Mouse (Mus musculus): ENCODE results near the gene Hrc. TPM values are rescaled to one million over a fixed set of nuclear protein-coding genes. Genes with fewer than 3 reads are reported as not detected.

The Hrc gene
- total and polyA plus RNA-seq, 3 experiments, result 0.22 TPM; not detected in 2

DNA sequence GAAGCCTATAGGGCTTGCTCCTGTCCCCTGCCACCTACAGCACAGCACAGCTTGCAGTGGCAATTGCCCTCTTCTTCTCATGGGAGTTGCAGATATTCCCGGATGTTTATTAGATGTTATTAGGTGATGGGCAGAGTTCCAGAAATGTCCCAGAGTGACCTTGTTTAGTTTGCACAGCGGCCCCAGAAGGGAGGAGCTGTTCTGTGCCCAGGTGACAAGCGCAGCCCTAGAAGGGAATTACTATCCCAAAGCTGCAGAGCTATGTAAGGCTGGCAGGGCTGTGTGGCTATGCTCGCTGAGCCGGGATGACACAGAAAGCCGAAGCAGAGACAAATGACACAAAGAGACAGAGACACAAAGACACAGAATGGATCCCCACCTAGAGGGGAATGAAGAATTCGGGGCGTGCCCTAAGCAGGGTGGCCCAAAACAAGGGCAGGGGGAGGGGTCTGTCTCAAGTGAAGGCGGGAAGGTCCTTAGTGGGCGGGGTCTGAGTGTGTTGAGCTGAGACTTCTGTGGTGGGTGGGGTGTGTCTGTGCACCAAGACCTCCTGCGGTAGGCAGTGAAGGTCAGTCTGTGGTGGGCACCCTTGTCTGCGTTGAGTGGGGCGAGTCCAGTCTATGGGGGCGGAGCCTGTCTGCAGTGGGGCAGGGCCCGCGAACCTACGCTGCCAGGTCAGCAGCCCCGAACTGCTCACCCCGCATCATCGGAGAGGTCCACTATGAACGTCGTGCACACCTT, 2.2 kb upstream of the Hrc start:
- Histone ChIP-seq H3K36me3 (ENCODE audit: control insufficient read depth in 1 of 2, insufficient read depth in 2 of 2, low read length in 2 of 2) (no peaks in the 10 kb centered on the region), H3K4me3 (ENCODE audit: control insufficient read depth in 1 of 2, insufficient read depth in 1 of 2, low read depth in 2 of 2, low read length in 2 of 2) (peak overlapping the region; percentile 80), H3K9me3 (replicated peaks; ENCODE audit: insufficient read depth, low read length) (no peaks in the 10 kb centered on the region), H3K4me1 (ENCODE audit: control insufficient read depth in 1 of 2, insufficient read depth in 2 of 2, low read length in 2 of 2) (peaks cover 0 to 7% of the 10 kb centered on the region in 2 experiments; a peak in 2 of 4 replicates), H3K27ac (ENCODE audit: control insufficient read depth, low read depth, low read length) (no peak overlapping the region), H3K9ac (ENCODE audit: control insufficient read depth, low read depth, low read length, poor library complexity, severe bottlenecking) (peak overlapping the region; percentile 74), H3K79me2 (ENCODE audit: control insufficient read depth, insufficient read depth, low read length, poor library complexity) (peaks cover 1% of the 10 kb centered on the region; the same call in 1 of the 2 replicates), H3K27me3 (ENCODE audit: control insufficient read depth in 1 of 2, insufficient read depth in 2 of 2, low read length in 2 of 2) (no peaks in the 10 kb centered on the region)
- no peak for TF ChIP-seq SIN3A (IDR thresholded peaks at IDR 0.05; ENCODE audit: low read length)
- peak; percentile 9; the same call in 1 of the 2 replicates for TF ChIP-seq HCFC1 (IDR thresholded peaks at IDR 0.05; ENCODE audit: low read depth, low read length)
- peak; percentile 73 for DNase-seq (ENCODE audit: low read depth, low spot score)

DNA sequence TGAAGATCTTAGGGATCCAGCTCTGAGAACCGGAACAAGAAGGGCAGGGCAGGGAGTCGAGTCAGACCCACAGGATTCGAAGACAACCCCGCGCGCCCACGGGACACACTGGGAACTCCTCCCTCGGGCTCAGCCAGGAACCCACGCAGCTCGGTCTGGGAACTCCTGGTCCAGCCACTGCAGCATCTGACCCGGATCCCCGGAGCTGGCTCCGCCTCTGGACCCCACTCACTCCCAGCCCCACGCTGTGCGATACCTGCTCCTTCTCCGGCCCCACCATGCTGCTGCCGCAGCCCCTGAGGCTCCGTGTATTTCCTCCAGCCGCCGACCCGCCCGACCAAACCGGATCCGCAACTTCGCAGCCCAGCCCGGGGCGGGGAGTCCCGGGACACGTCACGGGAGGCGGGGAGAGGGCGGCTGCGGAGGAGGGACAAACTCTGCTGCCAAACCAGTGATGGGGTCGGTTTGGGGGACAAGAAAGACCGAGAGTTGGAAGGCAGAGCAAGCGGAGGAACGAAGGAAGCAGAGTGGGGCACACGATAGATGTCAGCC, 1.6 kb upstream of the Hrc start, which contains the start of gene Trpm4:
Gene Trpm4, minus strand, starts transcription at position 350 of the 552 bp plus-strand sequence.
- peak; percentile 77 for DNase-seq (ENCODE audit: low read depth, low spot score)
- Histone ChIP-seq H3K9ac (ENCODE audit: control insufficient read depth, low read depth, low read length, poor library complexity, severe bottlenecking) (peak within 1 kb of the TSS; percentile 74), H3K27ac (ENCODE audit: control insufficient read depth, low read depth, low read length) (no peak within 1 kb of the TSS), H3K4me3 (ENCODE audit: control insufficient read depth in 1 of 2, insufficient read depth in 1 of 2, low read depth in 2 of 2, low read length in 2 of 2) (peak within 1 kb of the TSS; percentile 80), H3K79me2 (ENCODE audit: control insufficient read depth, insufficient read depth, low read length, poor library complexity) (peaks cover 1% of the 10 kb centered on the region; the same call in 1 of the 2 replicates), H3K27me3 (ENCODE audit: control insufficient read depth in 1 of 2, insufficient read depth in 2 of 2, low read length in 2 of 2) (no peaks in the 10 kb centered on the region), H3K9me3 (replicated peaks; ENCODE audit: insufficient read depth, low read length) (no peaks in the 10 kb centered on the region), H3K4me1 (ENCODE audit: control insufficient read depth in 1 of 2, insufficient read depth in 2 of 2, low read length in 2 of 2) (peaks cover 2 to 7% of the 10 kb centered on the region in 2 experiments; a peak in 2 of 4 replicates), H3K36me3 (ENCODE audit: control insufficient read depth in 1 of 2, insufficient read depth in 2 of 2, low read length in 2 of 2) (no peaks in the 10 kb centered on the region)
- TF ChIP-seq MAX (IDR thresholded peaks at IDR 0.05; ENCODE audit: low read length), result 0 out of 2 replicates have a peak, but pooled peaks have one; percentile 21
- no peak for TF ChIP-seq SMC3 (IDR thresholded peaks at IDR 0.05; ENCODE audit: low read depth, low read length)
- no peak for TF ChIP-seq TCF12 (IDR thresholded peaks at IDR 0.05; ENCODE audit: low read depth, low read length)
- peak; percentile 38; the same call in 1 of the 2 replicates for TF ChIP-seq MXI1 (IDR thresholded peaks at IDR 0.05; ENCODE audit: low read depth, low read length)
- TF ChIP-seq JUND (IDR thresholded peaks at IDR 0.05; ENCODE audit: low read depth, low read length), result no peak
- TF ChIP-seq MEF2A (IDR thresholded peaks at IDR 0.05; ENCODE audit: extremely low read depth, insufficient replicate concordance, low read depth, low read length, poor library complexity, severe bottlenecking), result no peak
- TF ChIP-seq POLR2AphosphoS5 (IDR thresholded peaks at IDR 0.05; ENCODE audit: borderline replicate concordance, low read depth, low read length), result no peak
- no peak for TF ChIP-seq UBTF (IDR thresholded peaks at IDR 0.05; ENCODE audit: borderline replicate concordance, insufficient read depth, low read depth, low read length)
- TF ChIP-seq CHD1 (IDR thresholded peaks at IDR 0.05; ENCODE audit: low read depth, low read length), result no peak
- no peak for TF ChIP-seq CTCF (IDR thresholded peaks at IDR 0.05 in 2 of 3, conservative IDR thresholded peaks at IDR 0.05 in 1 of 3; ENCODE audit: control insufficient read depth in 1 of 3, insufficient read depth in 1 of 3, low read depth in 2 of 3, low read length in 3 of 3, poor library complexity in 1 of 3, severe bottlenecking in 1 of 3)
- no peak for TF ChIP-seq KAT2A (conservative IDR thresholded peaks at IDR 0.05; ENCODE audit: low read depth, low read length)
- no peak for TF ChIP-seq ZMIZ1 (IDR thresholded peaks at IDR 0.05; ENCODE audit: low read depth, low read length)
- no peak for TF ChIP-seq E2F4 (IDR thresholded peaks at IDR 0.05; ENCODE audit: borderline replicate concordance, low read depth, low read length)
- no peak for TF ChIP-seq POLR2AphosphoS2 (IDR thresholded peaks at IDR 0.05; ENCODE audit: low read length)
- 0 out of 2 replicates have a peak, but pooled peaks have one; percentile 3 for TF ChIP-seq HCFC1 (IDR thresholded peaks at IDR 0.05; ENCODE audit: low read depth, low read length)
- TF ChIP-seq NELFE (IDR thresholded peaks at IDR 0.05; ENCODE audit: low read depth, low read length), result peak; percentile 42
- TF ChIP-seq ZC3H11A (IDR thresholded peaks at IDR 0.05; ENCODE audit: low read depth, low read length), result no peak
- no peak for TF ChIP-seq GATA1 (IDR thresholded peaks at IDR 0.05; ENCODE audit: low read depth, low read length)
- TF ChIP-seq MYB (IDR thresholded peaks at IDR 0.05; ENCODE audit: low read depth, low read length), result no peak
- no peak for TF ChIP-seq GABPA (IDR thresholded peaks at IDR 0.05; ENCODE audit: low read depth, low read length)
- no peak for TF ChIP-seq RCOR1 (IDR thresholded peaks at IDR 0.05; ENCODE audit: low read depth, low read length)
- no peak for TF ChIP-seq MAFK (IDR thresholded peaks at IDR 0.05; ENCODE audit: borderline replicate concordance, low read depth, low read length)
- TF ChIP-seq ZKSCAN1 (IDR thresholded peaks at IDR 0.05; ENCODE audit: low read depth, low read length), result no peak
- TF ChIP-seq ETS1 (IDR thresholded peaks at IDR 0.05; ENCODE audit: low read depth, low read length), result no peak
- no peak for TF ChIP-seq EP300 (IDR thresholded peaks at IDR 0.05; ENCODE audit: low read depth in 1 of 2, low read length in 2 of 2)
- peak; percentile 42; the same call in 1 of the 2 replicates for TF ChIP-seq SIN3A (IDR thresholded peaks at IDR 0.05; ENCODE audit: low read length)
- TF ChIP-seq MAZ (IDR thresholded peaks at IDR 0.05; ENCODE audit: low read depth, low read length), result 0 out of 2 replicates have a peak, but pooled peaks have one; percentile 41
- TF ChIP-seq TAL1 (IDR thresholded peaks at IDR 0.05; ENCODE audit: low read length), result no peak
- TF ChIP-seq ZNF384 (IDR thresholded peaks at IDR 0.05; ENCODE audit: low read depth, low read length), result no peak
